Mouse (Mus musculus) intestine, postnatal 0 days (tissue): Measurements from ENCODE around the gene Nop16. TPM values are rescaled to one million over a fixed set of nuclear protein-coding genes. Genes with fewer than 3 reads are reported as not detected.
"Not testable (repeated sequence)": the region's sequence is repeated elsewhere in the genome, so short reads cannot be mapped to it uniquely, and the experiment has no call there.

ENCODE experiments used
- ATAC-seq: fragments of 200-750 bp; cut with Nextera tagmentation; 2 replicates; pipeline ENCODE4 v1.8.0; 2017; ENCODE audit warnings: mild to moderate bottlenecking, moderate TSS enrichment, moderate library complexity
- H3K27ac ChIP-seq: fragments of 300-500 bp; sonication (generic); 2 replicates; pipeline ENCODE4 v1.5.1; 2014; ENCODE audit warnings: mild to moderate bottlenecking, low read depth, low read length, moderate library complexity
- H3K27me3 ChIP-seq: fragments of 300-500 bp; sonication (generic); replicated peaks from 2 replicates; pipeline ENCODE4 v1.6.1; 2014; ENCODE audit warnings: low read length, mixed read lengths; ENCODE audit not compliant: control insufficient read depth, insufficient read depth
- H3K36me3 ChIP-seq: fragments of 300-500 bp; sonication (generic); 2 replicates; pipeline ENCODE4 v1.6.1; 2014; ENCODE audit warnings: mild to moderate bottlenecking, moderate library complexity; ENCODE audit not compliant: control insufficient read depth, insufficient read depth
- H3K4me1 ChIP-seq: fragments of 300-500 bp; sonication (generic); replicated peaks from 2 replicates; pipeline ENCODE4 v1.6.1; 2014; ENCODE audit warnings: antibody characterized with exemption, low read length, mixed read lengths; ENCODE audit not compliant: control insufficient read depth, insufficient read depth
- H3K4me2 ChIP-seq: fragments of 300-500 bp; sonication (generic); replicated peaks from 2 replicates; pipeline ENCODE4 v1.6.1; 2014; ENCODE audit warnings: low read depth, mild to moderate bottlenecking, moderate library complexity
- H3K4me3 ChIP-seq: fragments of 300-500 bp; sonication (generic); 2 replicates; pipeline ENCODE4 v1.5.1; 2014; ENCODE audit warnings: low read depth, low read length
- H3K9ac ChIP-seq: fragments of 300-500 bp; sonication (generic); 2 replicates; pipeline ENCODE4 v1.6.1; 2014; ENCODE audit warnings: mild to moderate bottlenecking, low read depth, low read length
- H3K9me3 ChIP-seq: fragments of 300-500 bp; sonication (generic); 2 replicates; pipeline ENCODE4 v1.6.1; 2016; ENCODE audit warnings: mixed run types; ENCODE audit not compliant: control insufficient read depth
- CTCF ChIP-seq: sonication (generic); IDR thresholded peaks from 2 replicates; pipeline ENCODE4 v1.5.1; 2016; ENCODE audit warnings: low read depth, mild to moderate bottlenecking, control low read depth, antibody characterized with exemption, moderate library complexity
- WGBS: fragments of 180-500 bp; shearing (Covaris S2); extraction: QIAGEN DNeasy Blood & Tissue Kit; methylation state at CpG from one replicate; pipeline ENCODE4 v1.1.7; 2014; 5-methylcytosine and 5-hydroxymethylcytosine counted together
- polyA plus RNA-seq: library from polyadenylated mRNA; unstranded; fragments of >200 nt; fragmentation: Nextera tagmentation; extraction: Ambion mirVana; gene quantifications from 2 replicates; pipeline ENCODE4 v1.2.1, GENCODE M21; 2015

The Nop16 gene
- polyA plus RNA-seq, 1 experiment from 2014 or later: 25.7 TPM

DNA sequence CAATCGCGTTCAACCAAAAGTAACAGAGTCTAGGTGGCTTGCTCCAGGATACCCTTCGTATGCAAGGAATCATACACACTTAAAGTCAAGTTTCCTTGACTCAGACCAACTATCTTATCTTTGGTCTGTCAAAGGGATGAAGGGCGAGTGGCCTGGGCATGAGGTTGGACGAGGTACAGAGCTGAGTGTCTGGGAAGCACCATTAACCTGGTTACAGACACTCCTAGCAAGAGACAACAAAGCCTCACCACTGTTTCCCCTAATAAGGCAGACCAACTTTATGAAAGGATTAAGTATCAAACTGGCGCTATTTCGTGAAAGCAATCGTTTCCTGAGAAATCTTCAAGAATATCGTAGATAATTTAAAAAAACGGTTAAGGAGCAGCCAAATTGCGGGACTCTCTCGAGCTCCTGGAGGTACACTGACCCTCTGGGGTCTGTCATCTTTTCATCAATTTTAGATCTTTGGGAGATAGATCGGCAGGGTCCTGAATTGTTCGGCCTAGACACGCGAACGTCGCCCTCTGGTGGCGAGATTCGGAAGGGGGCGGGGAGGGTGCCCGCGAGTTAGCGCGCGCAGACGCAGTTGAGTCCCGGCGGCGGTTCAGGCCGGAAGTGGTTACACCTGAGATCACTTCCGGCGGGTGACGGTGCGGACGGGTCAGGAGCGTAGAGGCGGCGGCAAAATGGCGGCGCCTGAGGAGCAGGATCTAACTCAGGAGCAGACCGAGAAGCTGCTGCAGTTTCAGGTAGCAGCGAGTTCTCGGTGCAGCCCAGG lies 31.5 kb upstream of the Nop16 start, which contains the start of gene Faf2:
Faf2 (plus strand) TSS at position 630 of the 778 bp plus-strand sequence.
- ATAC-seq: peak; percentile 95
- H3K4me2 ChIP-seq: peak within 1 kb of the TSS; percentile 77
- peak; percentile 98 for TF ChIP-seq CTCF
- H3K27ac ChIP-seq: peak within 1 kb of the TSS; percentile 80
- H3K4me1 ChIP-seq: 0 out of 2 replicates have a peak, but pooled peaks cover 2% of the 10 kb centered on the region
- no peaks in the 10 kb centered on the region for H3K36me3 ChIP-seq
- H3K9ac ChIP-seq: peak within 1 kb of the TSS; percentile 95
- H3K9me3 ChIP-seq: no peaks in the 10 kb centered on the region
- H3K27me3 ChIP-seq: no peaks in the 10 kb centered on the region
- WGBS: 9% methylated on average over 44 of the region's 44 CpGs
- H3K4me3 ChIP-seq: peak within 1 kb of the TSS; percentile 95

DNA sequence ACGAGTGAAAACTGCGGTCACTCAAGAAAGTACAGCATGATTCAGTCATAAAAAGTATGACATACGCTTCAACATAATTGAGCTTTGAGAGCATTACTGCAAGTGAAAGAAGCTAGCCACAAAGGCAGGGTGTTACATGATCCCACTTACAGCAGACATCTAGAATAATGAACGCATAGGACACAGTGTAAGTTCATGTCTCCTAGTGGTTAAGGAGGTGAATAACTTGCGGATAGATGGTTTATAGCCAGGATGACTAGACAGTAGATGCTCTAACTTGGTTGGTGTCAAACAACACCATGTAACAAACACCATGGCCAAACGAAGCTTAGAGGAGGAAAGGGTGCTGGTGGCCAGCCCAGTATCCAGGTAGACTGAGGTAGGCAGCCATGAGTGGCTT lies 27.1 kb upstream of the Nop16 start:
- Histone ChIP-seq H3K4me3 (no peak overlapping the region), H3K9ac (no peak overlapping the region), H3K27ac (no peak overlapping the region), H3K9me3 (no peaks in the 10 kb centered on the region), H3K27me3 (no peaks in the 10 kb centered on the region), H3K4me2 (no peak overlapping the region), H3K36me3 (no peaks in the 10 kb centered on the region), H3K4me1 (no peaks in the 10 kb centered on the region)
- no peak for ATAC-seq
- peak; percentile 52 for TF ChIP-seq CTCF
- WGBS: 69% methylated on average over 6 of the region's 6 CpGs

DNA sequence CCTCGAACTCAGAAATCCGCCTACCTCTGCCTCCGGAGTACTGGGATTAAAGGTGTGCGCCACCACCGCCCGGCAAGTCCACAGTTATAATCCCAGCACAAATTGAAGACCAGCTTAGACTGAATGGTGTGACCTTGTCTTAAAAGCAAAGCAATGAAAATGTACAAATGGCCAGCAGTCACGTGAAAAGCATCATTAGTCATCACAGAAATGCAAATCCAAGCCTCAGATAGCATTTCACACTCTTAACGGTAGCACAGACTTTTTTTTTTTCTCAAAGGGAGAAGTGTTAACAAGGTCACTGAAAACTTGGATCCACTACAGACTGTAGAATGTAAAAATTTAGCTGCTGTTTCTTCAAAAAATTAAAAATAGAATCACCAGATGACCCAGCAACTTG lies 26.4 kb upstream of the Nop16 start:
- ATAC-seq: no peak
- no peak overlapping the region for H3K27ac ChIP-seq
- no peak for TF ChIP-seq CTCF
- H3K27me3 ChIP-seq: no peaks in the 10 kb centered on the region
- no peaks in the 10 kb centered on the region for H3K4me1 ChIP-seq
- no peak overlapping the region for H3K4me2 ChIP-seq
- no peak overlapping the region for H3K9ac ChIP-seq
- no peak overlapping the region for H3K4me3 ChIP-seq
- no peaks in the 10 kb centered on the region for H3K9me3 ChIP-seq
- 73% methylated on average over 8 of the region's 8 CpGs for WGBS
- no peaks in the 10 kb centered on the region for H3K36me3 ChIP-seq

DNA sequence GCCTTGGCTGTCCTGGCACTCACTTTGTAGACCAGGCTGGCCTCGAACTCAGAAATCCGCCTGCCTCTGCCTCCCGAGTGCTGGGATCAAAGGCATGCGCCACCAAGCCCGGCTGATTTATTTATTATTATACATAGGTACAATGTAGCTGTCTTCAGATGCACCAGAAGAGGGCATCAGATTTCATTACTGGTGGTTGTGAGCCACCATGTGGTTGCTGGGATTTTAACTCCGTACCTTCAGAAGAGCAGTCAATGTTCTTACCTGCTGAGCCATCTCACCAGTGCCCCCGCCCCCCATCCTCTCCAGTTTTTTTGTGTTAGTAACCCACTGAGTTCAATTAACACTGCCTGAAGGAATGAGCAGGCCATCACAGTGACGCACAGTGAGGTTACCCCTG lies 23.3 kb upstream of the Nop16 start:
- peak; percentile 62 for TF ChIP-seq CTCF
- not testable (repeated sequence) for H3K27me3 ChIP-seq, H3K9me3 ChIP-seq, H3K4me2 ChIP-seq, H3K9ac ChIP-seq, H3K27ac ChIP-seq, ATAC-seq, H3K4me3 ChIP-seq, H3K4me1 ChIP-seq, H3K36me3 ChIP-seq
- 82% methylated on average over 8 of the region's 8 CpGs for WGBS

DNA sequence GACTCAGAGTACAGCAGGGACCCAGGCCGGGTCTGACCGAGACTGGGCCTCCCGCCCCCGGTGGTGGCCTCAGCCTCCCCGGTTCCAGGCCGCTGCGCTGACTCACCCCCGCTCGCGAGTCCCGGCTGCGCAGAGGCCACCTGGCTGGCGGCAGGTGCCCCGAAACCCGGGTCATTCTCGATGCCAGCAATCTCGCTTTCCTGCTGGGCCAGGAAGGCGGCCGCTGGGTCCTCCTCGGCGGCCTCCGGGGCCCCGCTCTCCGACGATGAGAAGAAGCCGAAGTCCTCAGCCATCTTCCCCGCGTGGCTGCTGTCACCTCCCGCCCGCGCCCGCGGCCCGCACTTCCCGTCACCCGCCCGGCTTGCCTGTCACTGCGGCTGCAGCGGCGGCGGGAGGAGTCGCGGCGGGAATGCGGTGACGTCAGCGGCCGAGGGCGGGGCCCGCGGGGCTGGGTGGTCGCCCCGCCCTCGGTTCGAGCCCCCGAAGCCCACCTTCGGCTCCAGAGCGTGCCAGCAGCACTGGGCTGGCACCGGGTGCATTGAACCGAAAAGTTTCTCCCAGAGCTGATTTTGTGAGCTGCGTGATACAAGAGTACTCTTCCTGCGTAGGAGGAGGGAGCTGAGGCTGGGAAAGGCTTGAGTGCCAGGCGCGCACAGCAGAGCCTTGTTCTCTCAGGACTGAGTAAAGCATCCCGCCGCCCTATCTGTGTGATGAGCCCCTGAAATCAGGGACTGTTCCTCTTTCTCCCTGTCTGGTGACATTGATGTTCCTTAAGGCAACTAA lies 21.3 kb upstream of the Nop16 start, which contains the start of gene Cltb:
Cltb (minus strand) TSS at position 373 of the 783 bp plus-strand sequence.
- no peaks in the 10 kb centered on the region for H3K27me3 ChIP-seq

DNA sequence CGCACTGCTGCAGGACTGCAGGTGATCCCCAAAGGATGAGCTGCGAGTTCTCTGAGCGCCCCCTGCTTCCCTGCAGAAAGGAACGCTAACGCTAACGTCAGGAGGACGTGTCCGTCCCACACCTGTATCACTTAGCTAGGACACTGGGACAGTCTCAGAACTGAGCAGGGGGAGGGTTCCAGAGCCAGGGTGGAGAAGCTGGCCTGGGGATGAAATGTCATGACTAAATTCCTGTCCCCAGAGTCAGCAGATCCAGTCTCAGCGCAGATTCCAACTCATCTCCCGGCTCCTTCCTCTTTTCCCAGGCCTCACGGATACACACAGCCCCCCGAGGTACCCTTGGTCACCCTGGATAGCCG lies 20.7 kb upstream of the Nop16 start:
- peak; percentile 22; the same call in 1 of the 2 replicates for ATAC-seq

More for the DNA sequence above, 21.3 kb upstream of the Nop16 start, which contains the start of gene Cltb:
- Histone ChIP-seq H3K4me3 (peak within 1 kb of the TSS; percentile 78), H3K9me3 (no peaks in the 10 kb centered on the region), H3K4me2 (peak within 1 kb of the TSS; percentile 89), H3K36me3 (0 out of 2 replicates have a peak, but pooled peaks cover 7% of the 10 kb centered on the region), H3K4me1 (no peaks in the 10 kb centered on the region; the same call in 1 of the 2 replicates), H3K9ac (peak within 1 kb of the TSS; percentile 89), H3K27ac (peak within 1 kb of the TSS; percentile 88)
- peak; percentile 74 for ATAC-seq
- 0% methylated on average over 66 of the region's 66 CpGs for WGBS
- no peak for TF ChIP-seq CTCF

More for the DNA sequence above, 20.7 kb upstream of the Nop16 start:
- Histone ChIP-seq H3K9me3 (no peaks in the 10 kb centered on the region), H3K4me1 (no peaks in the 10 kb centered on the region; the same call in 1 of the 2 replicates), H3K9ac (peak overlapping the region; percentile 89), H3K4me2 (peak overlapping the region; percentile 89), H3K36me3 (0 out of 2 replicates have a peak, but pooled peaks cover 7% of the 10 kb centered on the region), H3K27me3 (no peaks in the 10 kb centered on the region), H3K27ac (peak overlapping the region; percentile 88), H3K4me3 (peak overlapping the region; percentile 78)
- WGBS: 6% methylated on average over 13 of the region's 13 CpGs
- TF ChIP-seq CTCF: peak; percentile 44
